Mouse (Mus musculus): ENCODE results near the gene Ube2e3. TPM values are rescaled to one million over a fixed set of nuclear protein-coding genes. Genes with fewer than 3 reads are reported as not detected.
A peak's percentile ranks its signal among the peaks of the same experiment; 100 is the strongest.

Gene Ube2e3
- polyA plus RNA-seq, 1 experiment from 2014 or later: 313 TPM

GRCm38 (mm10) chr2:78895216-78895615 is 27.3 kb downstream of the Ube2e3 start:
- Histone ChIP-seq H3K9me3 (no peaks in the 10 kb centered on the region), H3K27me3 (no peaks in the 10 kb centered on the region), H3K4me2 (no peak overlapping the region), H3K9ac (no peak overlapping the region), H3K27ac (no peak overlapping the region), H3K36me3 (no peaks in the 10 kb centered on the region), H3K4me3 (no peak overlapping the region), H3K4me1 (replicated peaks) (peaks cover 9% of the 10 kb centered on the region; the same call in 1 of the 2 replicates)
- WGBS: 88% methylated on average over 2 of the region's 2 CpGs
- 0 out of 2 replicates have a peak, but pooled peaks have one; percentile 39 for ATAC-seq (ENCODE audit: low FRiP score)

GRCm38 (mm10) chr2:78905916-78906315 is 38.0 kb downstream of the Ube2e3 start:
- 65% methylated on average over 3 of the region's 3 CpGs for WGBS
- Histone ChIP-seq H3K4me1 (replicated peaks) (peaks cover 13% of the 10 kb centered on the region; the same call in 1 of the 2 replicates), H3K9me3 (no peaks in the 10 kb centered on the region), H3K9ac (no peak overlapping the region), H3K36me3 (no peaks in the 10 kb centered on the region), H3K27me3 (no peaks in the 10 kb centered on the region), H3K27ac (no peak overlapping the region), H3K4me3 (no peak overlapping the region), H3K4me2 (no peak overlapping the region)
- no peak for ATAC-seq (ENCODE audit: low FRiP score)

- Histone ChIP-seq H3K4me3 (no peak overlapping the region), H3K27me3 (no peaks in the 10 kb centered on the region), H3K9ac (no peak overlapping the region), H3K9me3 (no peaks in the 10 kb centered on the region), H3K4me1 (replicated peaks) (no peaks in the 10 kb centered on the region), H3K4me2 (no peak overlapping the region), H3K36me3 (no peaks in the 10 kb centered on the region; the same call in 1 of the 2 replicates), H3K27ac (no peak overlapping the region)
- ATAC-seq (ENCODE audit: low FRiP score): no peak
Measured at GRCm38 (mm10) chr2:78911516-78911915, 43.6 kb downstream of the Ube2e3 start.

DNA sequence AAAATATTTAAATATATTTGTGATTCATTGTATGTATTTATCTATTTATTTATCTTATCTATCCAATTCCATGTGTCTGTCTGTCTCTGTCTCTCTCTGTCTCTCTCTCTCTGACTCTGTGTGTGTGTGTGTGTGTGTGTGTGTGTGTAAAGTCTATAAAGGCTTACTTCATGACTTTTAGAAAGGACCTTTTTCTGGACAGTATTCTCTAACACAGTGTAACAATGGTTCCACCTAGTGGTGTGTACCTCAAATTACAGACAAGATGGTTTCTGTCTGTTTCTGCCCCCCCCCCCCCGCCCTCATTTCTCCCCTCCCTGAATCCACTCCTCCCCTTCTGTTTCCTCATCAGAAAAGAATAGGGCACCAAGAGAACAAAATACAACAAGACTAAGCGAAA is 46.9 kb downstream of the Ube2e3 start:
- Histone ChIP-seq H3K27me3 (no peaks in the 10 kb centered on the region), H3K27ac (no peak overlapping the region), H3K9me3 (no peaks in the 10 kb centered on the region), H3K9ac (no peak overlapping the region), H3K36me3 (peaks cover 4% of the 10 kb centered on the region; the same call in 1 of the 2 replicates), H3K4me2 (no peak overlapping the region), H3K4me3 (no peak overlapping the region), H3K4me1 (replicated peaks) (no peaks in the 10 kb centered on the region)
- 83% methylated on average over 2 of the region's 2 CpGs for WGBS
- no peak for ATAC-seq (ENCODE audit: low FRiP score)

- Histone ChIP-seq H3K27me3 (no peaks in the 10 kb centered on the region), H3K4me3 (no peak overlapping the region), H3K9me3 (no peaks in the 10 kb centered on the region), H3K4me2 (no peak overlapping the region), H3K36me3 (peaks cover 6% of the 10 kb centered on the region; the same call in 1 of the 2 replicates), H3K4me1 (replicated peaks) (0 out of 2 replicates have a peak, but pooled peaks cover 3% of the 10 kb centered on the region), H3K27ac (no peak overlapping the region), H3K9ac (no peak overlapping the region)
- 94% methylated on average over 6 of the region's 6 CpGs for WGBS
- no peak for ATAC-seq (ENCODE audit: low FRiP score)
Measured at GRCm38 (mm10) chr2:78922980-78923674, 55.2 kb downstream of the Ube2e3 start.

- ATAC-seq (ENCODE audit: low FRiP score): no peak
- H3K9ac ChIP-seq: no peak overlapping the region
- WGBS: 81% methylated on average over 1 of the region's 1 CpGs
- no peak overlapping the region for H3K4me3 ChIP-seq
- H3K27ac ChIP-seq: no peak overlapping the region
- no peaks in the 10 kb centered on the region for H3K27me3 ChIP-seq
- H3K4me2 ChIP-seq: no peak overlapping the region
- no peaks in the 10 kb centered on the region for H3K36me3 ChIP-seq
- H3K4me1 ChIP-seq (replicated peaks): peaks cover 9% of the 10 kb centered on the region
- no peaks in the 10 kb centered on the region for H3K9me3 ChIP-seq
Measured at GRCm38 (mm10) chr2:78925807-78926206, 57.9 kb downstream of the Ube2e3 start.

DNA sequence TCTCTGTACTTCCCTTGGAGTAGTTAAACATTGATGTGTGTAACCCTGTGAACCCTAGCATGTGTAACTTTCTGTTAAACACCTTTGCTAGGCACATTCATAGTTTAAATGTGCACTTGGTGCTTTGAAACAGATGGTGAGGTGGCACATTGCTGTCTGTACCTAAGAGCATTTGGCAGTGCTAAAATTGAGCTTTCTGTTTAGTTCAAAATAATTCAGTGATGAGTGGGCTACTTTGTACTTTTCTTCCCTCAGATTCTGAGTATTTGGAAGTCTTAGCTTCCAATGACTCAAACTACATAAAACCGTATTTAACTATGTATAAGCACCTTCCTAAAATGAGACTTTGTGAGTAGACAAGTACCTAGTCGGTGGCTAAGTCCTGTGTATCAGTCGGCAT is 59.7 kb downstream of the Ube2e3 start:
- Histone ChIP-seq H3K27ac (no peak overlapping the region), H3K27me3 (no peaks in the 10 kb centered on the region), H3K4me3 (no peak overlapping the region), H3K9me3 (no peaks in the 10 kb centered on the region), H3K36me3 (no peaks in the 10 kb centered on the region), H3K4me2 (no peak overlapping the region), H3K4me1 (replicated peaks) (peaks cover 9% of the 10 kb centered on the region), H3K9ac (no peak overlapping the region)
- ATAC-seq (ENCODE audit: low FRiP score): no peak
- 88% methylated on average over 3 of the region's 3 CpGs for WGBS

GRCm38 (mm10) chr2:78928080-78928479 is 60.2 kb downstream of the Ube2e3 start:
- Histone ChIP-seq H3K4me2 (no peak overlapping the region), H3K9ac (no peak overlapping the region), H3K27me3 (no peaks in the 10 kb centered on the region), H3K4me1 (replicated peaks) (peaks cover 9% of the 10 kb centered on the region), H3K36me3 (no peaks in the 10 kb centered on the region), H3K4me3 (no peak overlapping the region), H3K27ac (no peak overlapping the region), H3K9me3 (no peaks in the 10 kb centered on the region)
- WGBS: 77% methylated on average over 5 of the region's 5 CpGs
- ATAC-seq (ENCODE audit: low FRiP score): no peak

DNA sequence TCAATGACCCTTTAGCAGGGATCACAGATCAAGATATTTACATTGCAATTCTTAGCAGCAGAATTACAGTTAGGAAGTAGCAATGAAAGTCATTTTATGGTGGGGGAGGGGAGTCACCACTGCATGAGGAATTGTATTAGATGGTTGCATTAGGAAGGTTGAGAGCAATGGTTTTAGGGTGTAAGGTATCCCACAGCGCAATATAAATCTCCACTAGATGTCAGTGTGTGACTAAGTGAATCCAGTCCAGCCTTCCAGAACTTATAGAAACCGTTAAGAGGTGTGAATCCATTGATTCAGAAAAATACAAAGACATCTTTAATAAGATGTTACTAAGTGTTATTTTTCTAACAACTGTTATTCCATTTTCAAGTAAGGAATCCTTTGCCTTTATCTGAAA is 63.4 kb downstream of the Ube2e3 start:
- no peak for ATAC-seq (ENCODE audit: low FRiP score)
- 54% methylated on average over 2 of the region's 2 CpGs for WGBS
- H3K27ac ChIP-seq: no peak overlapping the region
- H3K4me2 ChIP-seq: no peak overlapping the region
- no peaks in the 10 kb centered on the region for H3K27me3 ChIP-seq
- peaks cover 9% of the 10 kb centered on the region for H3K4me1 ChIP-seq (replicated peaks)
- H3K36me3 ChIP-seq: no peaks in the 10 kb centered on the region
- H3K9me3 ChIP-seq: no peaks in the 10 kb centered on the region
- no peak overlapping the region for H3K9ac ChIP-seq
- H3K4me3 ChIP-seq: no peak overlapping the region

GRCm38 (mm10) chr2:78959451-78959850 is 91.5 kb downstream of the Ube2e3 start:
- H3K27me3 ChIP-seq: 0 out of 2 replicates have a peak, but pooled peaks cover 3% of the 10 kb centered on the region
- 39% methylated on average over 3 of the region's 3 CpGs for WGBS
- no peaks in the 10 kb centered on the region for H3K36me3 ChIP-seq
- H3K4me2 ChIP-seq: no peak overlapping the region
- H3K4me1 ChIP-seq (replicated peaks): peaks cover 21% of the 10 kb centered on the region
- H3K4me3 ChIP-seq: no peak overlapping the region
- H3K9ac ChIP-seq: no peak overlapping the region
- no peaks in the 10 kb centered on the region for H3K9me3 ChIP-seq
- ATAC-seq (ENCODE audit: low FRiP score): peak; percentile 43; the same call in 1 of the 2 replicates
- no peak overlapping the region for H3K27ac ChIP-seq

- ATAC-seq (ENCODE audit: low FRiP score): no peak
- Histone ChIP-seq H3K4me1 (replicated peaks) (peaks cover 21% of the 10 kb centered on the region), H3K4me2 (no peak overlapping the region), H3K27ac (peak overlapping the region; percentile 30; the same call in 1 of the 2 replicates), H3K9ac (0 out of 2 replicates have a peak overlapping the region, but pooled peaks have one; percentile 26), H3K36me3 (no peaks in the 10 kb centered on the region), H3K27me3 (0 out of 2 replicates have a peak, but pooled peaks cover 3% of the 10 kb centered on the region), H3K9me3 (no peaks in the 10 kb centered on the region), H3K4me3 (no peak overlapping the region)
- WGBS: 81% methylated on average over 5 of the region's 5 CpGs
Measured at GRCm38 (mm10) chr2:78960288-78960687, 92.4 kb downstream of the Ube2e3 start.

GRCm38 (mm10) chr2:78961023-78961422 is 93.1 kb downstream of the Ube2e3 start:
- Histone ChIP-seq H3K4me2 (no peak overlapping the region), H3K27me3 (0 out of 2 replicates have a peak, but pooled peaks cover 3% of the 10 kb centered on the region), H3K4me3 (no peak overlapping the region), H3K36me3 (no peaks in the 10 kb centered on the region), H3K27ac (no peak overlapping the region), H3K4me1 (replicated peaks) (peaks cover 21% of the 10 kb centered on the region), H3K9me3 (no peaks in the 10 kb centered on the region), H3K9ac (no peak overlapping the region)
- ATAC-seq (ENCODE audit: low FRiP score): no peak
- 52% methylated on average over 7 of the region's 7 CpGs for WGBS

DNA sequence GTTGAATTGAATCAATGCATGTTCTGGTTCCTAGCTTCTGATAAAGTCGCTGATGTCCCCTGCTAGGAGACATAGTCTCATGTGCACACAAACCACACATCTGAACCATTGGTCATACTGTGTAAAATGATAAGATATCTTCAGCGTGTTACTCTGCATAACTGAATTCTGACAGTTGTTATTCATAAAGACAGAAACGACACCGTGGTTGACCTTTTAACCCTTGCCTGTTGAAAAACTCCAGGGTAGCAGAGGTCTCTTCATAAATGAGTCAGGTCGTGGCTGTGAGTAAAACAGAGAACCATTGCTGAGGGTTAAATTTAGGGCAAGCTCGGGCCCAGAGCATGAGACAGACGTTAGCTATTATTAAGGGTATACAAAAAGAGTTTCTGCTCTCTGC is 93.7 kb downstream of the Ube2e3 start:
- no peaks in the 10 kb centered on the region for H3K9me3 ChIP-seq
- H3K27ac ChIP-seq: no peak overlapping the region

More for the DNA sequence above, 93.7 kb downstream of the Ube2e3 start:
- WGBS: 22% methylated on average over 7 of the region's 7 CpGs
- Histone ChIP-seq H3K4me1 (replicated peaks) (peaks cover 21% of the 10 kb centered on the region), H3K9ac (no peak overlapping the region), H3K4me3 (no peak overlapping the region), H3K4me2 (no peak overlapping the region), H3K36me3 (no peaks in the 10 kb centered on the region), H3K27me3 (0 out of 2 replicates have a peak, but pooled peaks cover 3% of the 10 kb centered on the region)
- ATAC-seq (ENCODE audit: low FRiP score): no peak

Measured in hindbrain, embryonic 13.5 days (tissue).